Mouse (Mus musculus): ENCODE results near the gene Fhad1. TPM values are rescaled to one million over a fixed set of nuclear protein-coding genes. Genes with fewer than 3 reads are reported as not detected.
A peak's percentile ranks its signal among the peaks of the same experiment; 100 is the strongest.

Fhad1 gene
- polyA plus RNA-seq, 1 experiment from 2014 or later = 3.6 TPM

- H3K9ac ChIP-seq = no peak overlapping the region
- H3K27me3 ChIP-seq = no peaks in the 10 kb centered on the region
- no peak overlapping the region for H3K27ac ChIP-seq (replicated peaks)
- no peak overlapping the region for H3K4me2 ChIP-seq
- peaks cover 5% of the 10 kb centered on the region; the same call in 1 of the 2 replicates for H3K9me3 ChIP-seq
- ATAC-seq (ENCODE audit: low read depth) = no peak
- H3K4me1 ChIP-seq (replicated peaks) = no peaks in the 10 kb centered on the region
- H3K4me3 ChIP-seq = no peak overlapping the region
- WGBS = 82% methylated on average over 3 of the region's 3 CpGs
- no peaks in the 10 kb centered on the region for H3K36me3 ChIP-seq
Measured at GRCm38 (mm10) chr4:141948822-141949221, 66.1 kb downstream of the Fhad1 start.

DNA sequence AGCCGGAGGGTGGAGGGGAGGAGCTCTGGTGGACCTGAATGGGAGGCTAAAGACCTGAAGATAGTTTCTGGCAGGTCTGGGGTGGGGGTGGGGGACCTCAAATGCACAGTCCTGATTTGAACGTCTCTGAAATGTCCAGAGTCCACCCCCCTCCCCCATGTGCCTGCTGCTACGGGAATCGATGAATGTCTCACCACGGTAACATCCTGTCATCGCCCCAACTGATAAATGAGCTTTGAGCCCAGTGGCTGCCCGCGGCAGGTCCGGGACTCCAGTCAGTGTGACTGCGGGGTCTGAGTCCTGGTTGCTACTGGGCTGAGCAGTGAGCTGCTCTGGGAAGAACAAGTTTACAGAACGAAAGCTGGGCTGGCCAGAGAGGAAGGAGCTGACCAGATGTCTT, 72.5 kb downstream of the Fhad1 start:
- ATAC-seq (ENCODE audit: low read depth) = no peak

DNA sequence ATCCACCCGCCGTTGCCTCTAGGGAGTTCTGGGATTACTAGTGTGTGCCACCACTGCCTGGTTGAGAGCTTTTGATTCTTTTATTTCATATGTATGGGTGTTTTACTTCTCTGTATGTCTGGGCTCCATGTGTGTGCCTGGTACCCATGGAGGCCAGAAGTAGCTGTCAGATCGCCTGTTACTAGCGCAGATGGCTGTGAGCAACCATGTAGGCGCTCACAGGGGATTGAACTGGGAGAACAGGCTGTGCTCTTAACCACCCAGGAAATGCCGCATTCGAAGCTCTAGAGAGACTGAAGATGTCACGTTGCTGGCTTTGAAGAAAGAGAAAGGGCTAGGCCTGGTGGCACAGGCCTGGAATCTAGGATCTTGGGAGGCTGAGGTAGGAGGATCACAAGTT, 73.6 kb downstream of the Fhad1 start:
- Histone ChIP-seq H3K4me2 (no peak overlapping the region), H3K9me3 (peaks cover 5% of the 10 kb centered on the region; the same call in 1 of the 2 replicates), H3K9ac (no peak overlapping the region), H3K4me1 (replicated peaks) (peaks cover 7% of the 10 kb centered on the region; the same call in 1 of the 2 replicates), H3K27me3 (no peaks in the 10 kb centered on the region), H3K4me3 (no peak overlapping the region), H3K36me3 (no peaks in the 10 kb centered on the region), H3K27ac (replicated peaks) (no peak overlapping the region)
- WGBS = 89% methylated on average over 8 of the region's 8 CpGs
- no peak for ATAC-seq (ENCODE audit: low read depth)

More for the DNA sequence above, 72.5 kb downstream of the Fhad1 start:
- WGBS = 38% methylated on average over 11 of the region's 11 CpGs
- Histone ChIP-seq H3K9ac (no peak overlapping the region), H3K27me3 (no peaks in the 10 kb centered on the region), H3K4me2 (no peak overlapping the region), H3K4me1 (replicated peaks) (peaks cover 7% of the 10 kb centered on the region; the same call in 1 of the 2 replicates), H3K27ac (replicated peaks) (no peak overlapping the region), H3K36me3 (no peaks in the 10 kb centered on the region), H3K9me3 (peaks cover 5% of the 10 kb centered on the region; the same call in 1 of the 2 replicates), H3K4me3 (no peak overlapping the region)

- H3K4me2 ChIP-seq = no peak overlapping the region
- no peak overlapping the region for H3K9ac ChIP-seq
- H3K36me3 ChIP-seq = no peaks in the 10 kb centered on the region
- no peak overlapping the region for H3K27ac ChIP-seq (replicated peaks)
- no peaks in the 10 kb centered on the region for H3K27me3 ChIP-seq
- 77% methylated on average over 4 of the region's 4 CpGs for WGBS
- no peak overlapping the region for H3K4me3 ChIP-seq
- ATAC-seq (ENCODE audit: low read depth) = no peak
- no peaks in the 10 kb centered on the region; the same call in 1 of the 2 replicates for H3K9me3 ChIP-seq
- H3K4me1 ChIP-seq (replicated peaks) = peaks cover 7% of the 10 kb centered on the region; the same call in 1 of the 2 replicates
Measured at GRCm38 (mm10) chr4:141938535-141938934, 76.3 kb downstream of the Fhad1 start.

GRCm38 (mm10) chr4:141932785-141933574, 81.9 kb downstream of the Fhad1 start:
- H3K4me2 ChIP-seq = no peak overlapping the region
- no peak overlapping the region for H3K27ac ChIP-seq (replicated peaks)
- ATAC-seq (ENCODE audit: low read depth) = peak; percentile 65

DNA sequence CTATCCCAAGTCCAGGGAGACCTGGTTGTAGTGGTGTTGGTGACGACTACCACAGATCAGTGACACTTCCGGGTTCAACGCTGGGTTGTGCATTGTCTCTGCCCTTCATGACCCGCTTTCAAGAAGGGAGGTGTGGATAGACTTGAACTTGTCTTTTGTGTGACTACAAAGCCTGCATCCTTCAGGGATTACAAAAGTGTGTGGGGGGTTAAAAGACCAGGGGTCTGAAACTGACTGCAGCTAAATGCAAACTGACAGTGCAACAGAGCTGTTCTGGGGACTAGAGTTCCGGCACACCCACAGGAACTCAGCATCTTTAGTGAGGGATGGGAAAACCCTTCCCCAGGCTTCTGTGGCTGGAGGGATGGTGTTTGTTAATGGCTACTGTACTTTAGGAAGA, 83.4 kb downstream of the Fhad1 start:
- Histone ChIP-seq H3K4me2 (no peak overlapping the region), H3K36me3 (no peaks in the 10 kb centered on the region), H3K27me3 (no peaks in the 10 kb centered on the region), H3K4me1 (replicated peaks) (peaks cover 13% of the 10 kb centered on the region), H3K27ac (replicated peaks) (no peak overlapping the region), H3K4me3 (no peak overlapping the region), H3K9me3 (no peaks in the 10 kb centered on the region), H3K9ac (no peak overlapping the region)
- ATAC-seq (ENCODE audit: low read depth) = no peak
- WGBS = 77% methylated on average over 5 of the region's 5 CpGs

More at GRCm38 (mm10) chr4:141932785-141933574, 81.9 kb downstream of the Fhad1 start:
- peaks cover 13% of the 10 kb centered on the region for H3K4me1 ChIP-seq (replicated peaks)
- H3K9ac ChIP-seq = no peak overlapping the region
- no peaks in the 10 kb centered on the region for H3K9me3 ChIP-seq
- WGBS = 64% methylated on average over 14 of the region's 14 CpGs
- H3K4me3 ChIP-seq = no peak overlapping the region
- H3K36me3 ChIP-seq = no peaks in the 10 kb centered on the region
- no peaks in the 10 kb centered on the region for H3K27me3 ChIP-seq

- no peaks in the 10 kb centered on the region for H3K9me3 ChIP-seq
- peaks cover 13% of the 10 kb centered on the region for H3K4me1 ChIP-seq (replicated peaks)
- H3K27me3 ChIP-seq = no peaks in the 10 kb centered on the region
- WGBS = 94% methylated on average over 11 of the region's 11 CpGs
- no peak for ATAC-seq (ENCODE audit: low read depth)
- H3K9ac ChIP-seq = no peak overlapping the region
- H3K4me3 ChIP-seq = no peak overlapping the region
- no peak overlapping the region for H3K4me2 ChIP-seq
- no peak overlapping the region for H3K27ac ChIP-seq (replicated peaks)
- H3K36me3 ChIP-seq = no peaks in the 10 kb centered on the region
Measured at GRCm38 (mm10) chr4:141930001-141930400, 84.9 kb downstream of the Fhad1 start.

- no peak overlapping the region for H3K27ac ChIP-seq (replicated peaks)
- H3K27me3 ChIP-seq = no peaks in the 10 kb centered on the region
- peaks cover 13% of the 10 kb centered on the region for H3K4me1 ChIP-seq (replicated peaks)
- H3K4me2 ChIP-seq = no peak overlapping the region
- H3K36me3 ChIP-seq = no peaks in the 10 kb centered on the region
- H3K4me3 ChIP-seq = no peak overlapping the region
- WGBS = 56% methylated on average over 7 of the region's 7 CpGs
- H3K9me3 ChIP-seq = no peaks in the 10 kb centered on the region
- ATAC-seq (ENCODE audit: low read depth) = no peak
- H3K9ac ChIP-seq = no peak overlapping the region
Measured at GRCm38 (mm10) chr4:141928881-141929281, 86.0 kb downstream of the Fhad1 start.

DNA sequence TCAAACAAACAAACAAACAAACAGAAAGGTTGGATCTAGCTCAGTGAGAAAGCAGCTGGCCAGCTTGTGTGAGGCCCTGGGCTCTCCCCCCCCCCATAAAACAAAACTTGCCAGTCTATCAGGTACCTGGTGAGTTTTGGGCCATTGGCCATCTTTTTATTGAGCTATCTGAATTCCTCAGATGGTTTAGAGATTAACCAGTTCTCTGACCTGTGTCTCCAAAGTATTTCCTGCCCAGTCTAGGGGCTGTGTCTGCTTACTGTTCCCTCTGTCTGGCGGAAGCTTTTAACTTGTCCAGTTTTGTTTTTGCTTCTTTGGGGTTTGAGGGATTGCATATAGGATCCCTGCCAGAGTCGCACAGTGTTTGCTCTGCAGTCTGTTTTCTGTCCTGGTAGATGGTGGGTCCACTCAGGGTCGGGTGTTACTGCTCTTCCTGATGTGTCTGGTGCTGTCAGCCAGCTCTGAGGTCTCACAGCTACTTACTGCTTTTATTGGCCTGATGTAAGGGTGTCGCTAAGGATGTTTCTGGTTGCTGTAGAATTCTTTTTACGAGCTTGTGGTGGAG, 89.0 kb downstream of the Fhad1 start:
- H3K4me2 ChIP-seq = no peak overlapping the region
- H3K9ac ChIP-seq = no peak overlapping the region
- no peak overlapping the region for H3K27ac ChIP-seq (replicated peaks)
- no peak overlapping the region for H3K4me3 ChIP-seq
- no peaks in the 10 kb centered on the region for H3K36me3 ChIP-seq
- ATAC-seq (ENCODE audit: low read depth) = no peak
- H3K27me3 ChIP-seq = no peaks in the 10 kb centered on the region
- peaks cover 7% of the 10 kb centered on the region for H3K4me1 ChIP-seq (replicated peaks)
- WGBS = 63% methylated on average over 5 of the region's 5 CpGs
- no peaks in the 10 kb centered on the region for H3K9me3 ChIP-seq

DNA sequence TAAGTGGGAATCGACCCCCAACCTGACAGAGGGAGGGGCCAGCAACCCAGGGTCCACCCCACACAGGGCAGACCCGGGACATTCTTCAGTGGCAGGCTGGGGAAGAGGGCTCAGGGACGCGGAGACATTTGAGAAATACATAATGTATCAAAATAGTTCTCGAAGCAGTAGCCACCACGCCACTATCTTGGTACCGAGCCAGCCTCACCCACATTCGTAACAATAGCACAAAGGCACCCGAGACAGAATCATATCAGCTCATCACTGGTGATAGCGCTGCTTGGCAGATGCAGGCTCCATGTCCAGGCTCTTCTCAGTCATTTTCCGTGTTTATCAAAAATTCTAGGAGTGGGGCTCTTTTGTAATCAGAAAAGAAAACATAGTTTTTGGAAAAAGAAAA, 90.9 kb downstream of the Fhad1 start:
- ATAC-seq (ENCODE audit: low read depth) = no peak
- H3K36me3 ChIP-seq = no peaks in the 10 kb centered on the region
- H3K27me3 ChIP-seq = no peaks in the 10 kb centered on the region
- H3K4me3 ChIP-seq = no peak overlapping the region
- 87% methylated on average over 11 of the region's 11 CpGs for WGBS
- no peaks in the 10 kb centered on the region for H3K9me3 ChIP-seq
- no peak overlapping the region for H3K4me2 ChIP-seq
- peaks cover under 1% of the 10 kb centered on the region for H3K4me1 ChIP-seq (replicated peaks)
- no peak overlapping the region for H3K27ac ChIP-seq (replicated peaks)
- H3K9ac ChIP-seq = no peak overlapping the region

GRCm38 (mm10) chr4:141920391-141920790, 94.5 kb downstream of the Fhad1 start:
- no peak overlapping the region for H3K27ac ChIP-seq (replicated peaks)
- no peaks in the 10 kb centered on the region for H3K36me3 ChIP-seq
- no peak overlapping the region for H3K4me2 ChIP-seq
- H3K27me3 ChIP-seq = no peaks in the 10 kb centered on the region
- ATAC-seq (ENCODE audit: low read depth) = no peak
- no peak overlapping the region for H3K9ac ChIP-seq
- no peak overlapping the region for H3K4me3 ChIP-seq
- no peaks in the 10 kb centered on the region for H3K9me3 ChIP-seq
- no peaks in the 10 kb centered on the region for H3K4me1 ChIP-seq (replicated peaks)
- 85% methylated on average over 10 of the region's 10 CpGs for WGBS

DNA sequence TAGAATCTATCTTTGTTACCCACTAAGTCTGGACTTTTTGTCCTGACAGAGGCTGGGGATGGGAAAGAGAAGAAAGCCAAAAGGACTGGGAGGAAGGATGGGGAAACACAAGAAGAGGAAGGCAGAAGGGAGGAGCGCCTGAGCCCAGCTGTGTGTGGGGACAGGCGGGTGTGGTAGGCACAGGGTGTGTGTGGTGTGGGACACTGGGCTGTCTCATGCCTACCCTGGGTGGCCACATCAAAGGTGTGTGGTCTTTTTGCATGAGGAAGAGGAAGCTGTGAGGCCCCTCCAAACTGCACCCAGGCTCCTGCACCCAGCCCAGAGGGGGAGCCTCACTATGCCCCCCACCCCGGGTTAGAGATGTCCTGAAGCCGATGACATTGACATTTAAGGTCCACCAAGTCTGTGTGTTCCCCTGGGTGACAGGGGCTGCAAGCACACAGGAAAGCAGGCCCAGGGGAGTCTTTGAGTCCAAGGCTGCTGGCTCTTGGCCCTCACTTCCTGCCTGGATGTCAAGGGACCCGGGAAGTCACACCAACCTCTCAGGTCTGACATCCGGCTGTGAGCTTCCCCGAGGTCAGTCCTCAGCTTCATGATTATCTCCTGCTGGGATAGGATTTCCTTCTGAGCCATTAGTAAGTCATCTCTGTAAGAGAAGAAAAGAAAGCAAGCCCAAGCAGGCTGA, 97.0 kb downstream of the Fhad1 start:
- no peak overlapping the region for H3K4me3 ChIP-seq
- no peaks in the 10 kb centered on the region for H3K36me3 ChIP-seq
- H3K9ac ChIP-seq = no peak overlapping the region
- no peaks in the 10 kb centered on the region for H3K27me3 ChIP-seq
- peaks cover 9% of the 10 kb centered on the region for H3K4me1 ChIP-seq (replicated peaks)
- H3K9me3 ChIP-seq = no peaks in the 10 kb centered on the region
- WGBS = 67% methylated on average over 7 of the region's 7 CpGs
- no peak overlapping the region for H3K27ac ChIP-seq (replicated peaks)
- no peak overlapping the region for H3K4me2 ChIP-seq
- ATAC-seq (ENCODE audit: low read depth) = no peak
